Mouse (Mus musculus) left cerebral cortex, postnatal 10 days (tissue): ENCODE measurements at regions not wholly inside any gene's neighbourhood (a gene's known extent, or its start where the extent isn't known, plus 50 kb on each side); places are given as distances from the start of the nearest gene placed in this dataset.

Experiments
- DNase-seq, 2 experiments: peaks; one replicate each; pipeline ENCODE4 v3.0.0; 2021 to 2022; ENCODE audit warnings: low spot score in 2 of 2, mixed read lengths in 1 of 2; ENCODE audit errors: extremely low spot score in 1 of 2
- intact Hi-C: fragments of 180-260 bp; cut with DNase I; formaldehyde crosslinking; loops from one replicate; pipeline ENCODE4 v1.15.1; 2025

DNA sequence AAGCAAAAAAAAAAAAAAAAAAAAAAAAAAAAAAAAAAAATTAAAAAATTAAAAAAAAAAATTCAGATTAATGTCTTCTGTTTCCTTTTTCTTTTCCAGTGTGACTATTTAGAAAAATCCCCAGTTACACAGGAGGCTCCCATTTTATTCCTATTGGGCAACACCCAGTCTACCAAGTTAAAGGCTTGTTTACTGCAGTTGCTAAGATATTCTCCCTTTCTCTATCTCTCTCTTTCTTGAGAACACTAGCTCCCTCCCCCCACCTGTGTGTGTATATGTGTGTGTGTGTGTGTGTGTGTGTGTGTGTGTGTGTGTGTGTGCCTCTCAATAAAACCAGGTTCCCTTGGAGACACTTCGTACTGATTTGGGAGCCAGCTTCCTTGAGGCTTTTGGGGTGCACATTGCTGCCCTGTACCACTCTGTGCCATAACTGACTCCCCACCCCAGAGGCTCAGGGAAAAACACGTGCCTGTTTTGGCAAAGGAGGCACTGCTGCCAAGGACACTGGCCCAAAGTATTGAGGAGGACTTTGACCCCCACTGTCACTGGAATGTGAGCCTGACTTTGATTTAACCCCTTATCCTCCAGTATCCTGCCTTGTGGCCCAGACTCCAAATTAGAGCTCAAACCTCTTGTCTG is 50.3 kb downstream of the Anapc15-ps start:
- intact Hi-C loops = no loop called here

DNA sequence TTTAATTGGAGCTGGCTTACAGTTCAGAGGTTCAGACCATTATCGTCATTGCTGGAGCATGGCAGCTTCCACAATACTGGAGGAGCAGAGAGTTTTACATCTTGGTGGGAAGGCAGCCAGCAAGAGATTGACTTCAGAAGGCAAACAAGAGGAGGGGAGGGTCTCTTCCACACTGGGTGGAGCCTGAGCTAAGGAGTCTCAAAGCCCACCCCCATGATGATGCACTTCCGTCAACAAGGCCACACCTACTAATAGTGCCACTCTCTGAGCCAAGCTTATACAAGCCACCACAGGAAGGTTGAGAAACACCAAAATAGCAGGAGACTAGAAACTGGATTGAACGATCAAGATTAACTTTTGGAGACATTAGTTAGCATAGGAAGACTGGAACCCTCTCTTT is 52.5 kb downstream of the Anapc15-ps start:
- intact Hi-C loops = no loop called here
- no peak for DNase-seq

More for the DNA sequence above, 50.3 kb downstream of the Anapc15-ps start:
- DNase-seq = no peak

- intact Hi-C loops = loop anchor here (10.0 kb wide), 1 partner anchor 55 kb away; the partner anchor contains the start of gene Anapc15-ps
These were observed 53.6 kb downstream of the Anapc15-ps start for GRCm38 (mm10) chr10:95619601-95620000.

DNA sequence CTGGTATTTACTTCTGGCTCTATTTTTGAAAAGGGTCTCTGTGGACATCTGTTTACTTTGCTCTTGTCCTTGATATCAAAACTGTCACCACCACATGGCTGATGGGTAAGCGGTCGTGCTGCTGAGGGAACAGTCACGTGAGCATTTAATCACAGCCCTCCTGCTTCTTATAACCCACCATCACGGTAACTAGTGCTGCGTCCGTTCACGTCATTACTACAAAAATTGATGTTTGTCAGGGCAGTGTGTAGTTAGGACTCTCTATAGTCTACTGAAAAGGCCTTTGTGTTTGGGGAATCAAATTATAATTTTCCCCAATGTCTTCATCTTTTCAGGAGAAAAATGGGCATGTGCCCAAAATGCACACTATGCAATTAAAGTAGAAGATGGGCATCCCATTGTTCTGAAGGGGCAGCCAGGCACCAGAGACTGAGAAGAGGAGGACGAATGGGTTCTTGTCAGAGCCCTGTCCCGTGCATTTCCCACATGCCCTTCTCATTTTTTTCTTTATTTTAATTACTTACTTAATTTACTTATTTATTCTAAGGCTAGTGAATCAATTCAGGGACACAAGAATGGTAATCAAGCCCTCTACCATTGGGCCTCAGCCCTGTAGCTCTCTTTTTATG is 54.6 kb upstream of the Nudt4 start:
- intact Hi-C loops = loop anchor here (10.0 kb wide), 1 partner anchor 56 kb away; the partner anchor contains the start of gene Anapc15-ps
- DNase-seq = no peak

More at GRCm38 (mm10) chr10:95619601-95620000, 53.6 kb downstream of the Anapc15-ps start:
- DNase-seq = no peak

DNA sequence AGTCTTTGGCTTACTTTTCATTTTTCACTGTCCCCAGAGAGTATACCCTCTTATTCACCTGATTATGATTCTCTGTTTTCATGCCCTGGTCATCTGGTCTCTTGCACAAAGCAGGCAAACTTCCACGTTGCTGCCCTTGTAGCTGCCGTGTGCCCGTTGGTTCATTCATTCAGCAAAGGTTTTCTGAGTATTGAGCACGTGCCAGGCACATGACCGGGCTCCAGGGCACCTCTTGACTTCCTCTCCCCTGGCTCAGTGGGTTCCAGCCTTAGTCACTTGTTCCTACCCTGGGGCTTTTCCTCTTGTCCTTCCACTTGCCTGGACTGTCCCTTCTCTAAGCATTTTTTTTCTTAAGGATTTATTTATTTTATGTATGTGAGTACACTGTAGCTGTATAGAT is 52.9 kb upstream of the Nudt4 start:
- no peak for DNase-seq
- intact Hi-C loops = loop anchor here (10.0 kb wide), 1 partner anchor 58 kb away; the partner anchor contains the start of gene Anapc15-ps

DNA sequence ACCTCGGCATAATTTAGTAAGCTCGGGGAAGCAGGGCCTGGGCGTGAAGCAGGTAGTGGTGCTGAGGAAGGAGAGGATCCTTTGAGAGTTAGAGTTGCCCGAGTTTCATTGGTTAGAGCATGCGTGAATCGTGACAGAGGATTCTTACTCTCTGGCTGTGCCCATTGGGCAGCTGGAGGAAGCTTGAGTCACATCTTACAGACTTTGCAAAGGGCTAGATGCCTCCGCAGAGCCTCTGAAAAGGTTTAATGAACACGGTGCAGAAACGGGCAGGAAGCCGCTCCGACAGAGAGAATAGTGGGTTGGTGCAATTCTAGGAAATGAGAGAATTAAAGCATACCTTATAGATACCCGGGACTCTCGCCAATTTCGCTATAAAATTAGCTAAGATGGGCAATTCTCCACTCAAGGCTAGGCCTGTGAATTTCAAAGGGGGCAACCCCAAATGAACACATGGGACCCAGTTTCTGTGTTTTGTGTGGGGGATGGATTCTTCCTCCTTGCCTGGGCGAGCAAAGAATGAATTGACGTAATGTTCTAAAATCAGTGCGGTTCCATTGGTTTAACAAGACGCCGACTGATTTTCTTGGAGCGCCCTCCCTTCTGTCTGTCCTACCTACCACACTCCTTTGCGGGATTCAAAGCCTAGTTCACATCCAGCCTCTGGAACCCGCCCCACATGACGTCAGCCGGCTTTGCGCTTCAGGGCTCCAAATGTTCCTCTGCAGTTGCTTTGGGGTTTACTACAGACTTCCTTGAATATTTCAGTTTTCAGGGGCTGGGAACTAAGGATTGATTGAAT is 52.1 kb upstream of the Nudt4 start:
- intact Hi-C loops = loop anchor here (10.0 kb wide), 1 partner anchor 59 kb away; the partner anchor contains the start of gene Anapc15-ps
- peak in 1 of 2 experiments; percentile 41 for DNase-seq
